Mouse (Mus musculus) megakaryocyte, embryonic 14.5 days (primary cell): ENCODE data around the gene Pde4dip.

ENCODE experiments used
- FLI1 ChIP-seq: IDR thresholded peaks from 2 replicates; pipeline ENCODE4 v1.6.1; 2012; ENCODE audit warnings: low read length, inconsistent platforms, mixed read lengths
- GATA1 ChIP-seq: IDR thresholded peaks from 3 replicates; pipeline ENCODE4 v1.6.1; 2012; ENCODE audit warnings: mixed read lengths, low read length, inconsistent platforms, borderline replicate concordance

- no peak for TF ChIP-seq GATA1
- TF ChIP-seq FLI1: no peak
Measured at GRCm38 (mm10) chr3:97761168-97761567, 127.3 kb downstream of the Pde4dip start.
